Mouse (Mus musculus) cerebellum, postnatal 25 days (tissue): Measurements from ENCODE around the gene Sarnp.

Source experiments
- DNase-seq, 2 experiments: peaks; one replicate each; pipeline ENCODE4 v3.0.0; 2021; ENCODE audit warnings: mixed read lengths in 2 of 2

The Sarnp gene

GRCm38 (mm10) chr10:128891296-128892094, 74.4 kb downstream of the Sarnp start, which contains the start of gene Gdf11:
Gene Gdf11, minus strand, starts transcription at chr10:128891718.
- peak; percentile 47 to 61 for DNase-seq

GRCm38 (mm10) chr10:128892246-128892645, 75.1 kb downstream of the Sarnp start:
- DNase-seq = no peak

- peak; percentile 60 to 84 for DNase-seq
These were observed 78.3 kb downstream of the Sarnp start for GRCm38 (mm10) chr10:128895437-128895836.

GRCm38 (mm10) chr10:128895952-128896693, 79.0 kb downstream of the Sarnp start:
- peak in 1 of 2 experiments; percentile 52 for DNase-seq

- no peak for DNase-seq
These were observed 79.7 kb downstream of the Sarnp start for GRCm38 (mm10) chr10:128896807-128897206.

- no peak for DNase-seq
These were observed 80.4 kb downstream of the Sarnp start for GRCm38 (mm10) chr10:128897501-128897900.

DNA sequence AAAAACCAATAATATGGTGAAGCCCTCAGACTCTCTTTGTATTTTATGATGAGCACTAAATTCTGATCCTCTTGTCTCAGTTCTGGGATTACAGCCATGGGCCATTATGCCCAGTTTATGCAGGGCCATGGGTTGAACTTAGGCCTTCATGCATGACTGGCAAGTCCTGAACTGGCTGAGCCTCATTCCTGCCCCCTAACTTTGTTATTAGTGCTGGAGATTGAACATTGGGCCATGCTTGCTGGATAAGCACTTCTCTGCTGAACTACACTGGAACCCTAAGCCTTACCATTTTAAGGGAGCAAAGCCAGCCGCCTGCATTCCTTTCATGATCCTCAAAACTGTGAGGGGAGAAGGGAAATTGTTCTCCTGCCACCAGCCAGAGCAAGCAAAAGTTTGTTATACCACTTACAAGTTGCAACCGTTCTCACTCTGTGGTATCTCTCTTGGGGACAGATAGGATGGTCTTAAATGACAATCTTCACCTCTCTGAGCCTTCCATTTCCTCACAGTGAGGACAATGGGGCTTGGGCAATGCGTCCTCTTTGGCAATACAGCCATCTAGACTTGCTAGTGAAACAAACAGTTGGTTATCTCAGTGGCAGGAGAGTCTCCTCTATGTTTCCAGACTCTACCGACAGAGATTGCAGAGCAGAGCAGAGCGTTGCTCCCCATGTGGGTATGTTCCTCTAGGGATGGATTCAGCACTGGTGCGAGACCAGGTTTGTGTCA, 82.8 kb downstream of the Sarnp start:
- DNase-seq = no peak

DNA sequence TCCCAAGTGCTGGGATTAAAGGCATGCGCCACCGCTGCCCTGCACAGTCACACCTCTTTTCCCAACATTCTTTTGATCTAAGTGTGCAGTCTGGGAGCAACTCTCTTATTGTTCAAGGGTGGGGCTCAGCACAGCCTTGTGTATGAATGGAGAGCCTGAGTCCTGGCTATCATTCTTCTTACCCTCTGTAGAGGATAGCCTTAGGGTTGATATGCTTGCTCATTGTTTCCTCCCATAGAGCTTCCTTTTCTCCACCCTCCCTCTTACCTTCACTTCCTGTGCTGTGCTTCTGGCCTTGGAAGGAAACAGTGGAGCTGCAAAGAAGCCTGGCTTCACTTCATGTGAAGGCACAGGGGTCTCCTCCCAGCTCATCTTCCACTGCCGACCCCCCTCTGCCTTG, 83.6 kb downstream of the Sarnp start, which contains the start of gene Cd63:
TSS of gene Cd63 (plus strand) at position 292 of the 400 bp plus-strand sequence.
- no peak for DNase-seq

GRCm38 (mm10) chr10:128901409-128901808, 84.3 kb downstream of the Sarnp start:
- no peak for DNase-seq

GRCm38 (mm10) chr10:128902409-128902988, 85.4 kb downstream of the Sarnp start:
- DNase-seq = no peak

- no peak for DNase-seq
These were observed 87.7 kb downstream of the Sarnp start for GRCm38 (mm10) chr10:128904812-128905211.

GRCm38 (mm10) chr10:128908778-128909448, 91.8 kb downstream of the Sarnp start:
- no peak for DNase-seq

DNA sequence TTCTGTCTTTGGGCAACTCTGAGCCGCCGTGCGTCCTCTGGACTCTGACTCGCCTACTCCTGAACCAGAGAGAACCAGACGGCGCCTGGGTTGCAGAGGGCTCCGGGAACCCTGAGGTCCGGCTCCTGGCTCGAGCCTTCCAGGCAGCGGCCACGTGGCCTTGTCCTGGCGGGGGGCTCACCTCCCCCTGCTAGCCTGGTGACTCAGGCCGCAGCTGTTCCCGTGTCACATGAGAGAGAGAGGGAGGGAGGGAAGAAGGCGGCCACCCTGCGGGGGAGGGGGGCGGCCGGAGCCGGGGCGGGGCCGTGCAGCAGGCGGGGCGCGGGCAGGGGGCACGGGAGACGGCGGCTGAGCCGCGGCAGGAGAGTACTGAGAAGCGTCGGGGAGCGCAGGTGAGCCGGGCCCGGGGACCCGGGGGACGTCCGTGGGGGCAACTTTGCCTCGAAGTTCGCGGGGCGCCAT, 92.5 kb downstream of the Sarnp start:
- peak; percentile 62 to 81 for DNase-seq

DNA sequence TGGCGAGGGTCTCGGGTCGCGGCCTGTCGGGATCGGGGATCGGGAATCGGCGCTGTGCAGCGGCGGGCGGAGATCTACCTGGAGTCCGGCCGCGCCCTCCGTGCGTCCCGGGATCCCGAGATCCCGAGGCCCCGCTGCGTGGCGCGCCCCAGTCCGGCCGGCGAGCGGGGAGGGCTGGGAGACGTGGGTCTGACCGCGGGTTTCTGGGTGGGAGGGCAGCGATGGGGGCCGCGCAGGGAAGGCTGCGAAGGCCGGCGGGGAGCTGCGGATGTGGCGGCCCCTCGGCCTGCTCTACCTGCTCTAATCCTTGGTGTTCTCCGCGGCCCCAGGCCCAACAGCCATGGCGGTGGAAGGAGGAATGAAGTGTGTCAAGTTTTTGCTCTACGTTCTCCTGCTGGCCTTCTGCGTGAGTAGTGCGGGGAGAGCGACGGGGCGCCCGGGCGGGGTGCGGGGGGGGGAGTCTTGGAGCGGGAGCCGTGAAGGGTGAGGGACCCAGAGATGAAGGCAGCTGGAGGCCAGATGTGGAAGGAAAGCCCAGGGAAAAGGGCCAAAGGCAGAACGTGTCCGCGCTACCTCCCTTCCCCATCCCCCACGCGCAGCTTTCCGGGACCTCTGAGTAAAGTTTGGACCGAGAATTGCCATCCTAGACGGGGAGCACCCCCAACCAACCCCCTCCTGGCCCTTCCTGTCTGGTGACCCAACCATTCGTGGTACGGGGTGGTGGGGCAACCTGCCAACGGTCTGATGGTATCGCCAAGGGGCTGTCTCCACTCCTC, 93.1 kb downstream of the Sarnp start:
- peak in 1 of 2 experiments; percentile 58 for DNase-seq

DNA sequence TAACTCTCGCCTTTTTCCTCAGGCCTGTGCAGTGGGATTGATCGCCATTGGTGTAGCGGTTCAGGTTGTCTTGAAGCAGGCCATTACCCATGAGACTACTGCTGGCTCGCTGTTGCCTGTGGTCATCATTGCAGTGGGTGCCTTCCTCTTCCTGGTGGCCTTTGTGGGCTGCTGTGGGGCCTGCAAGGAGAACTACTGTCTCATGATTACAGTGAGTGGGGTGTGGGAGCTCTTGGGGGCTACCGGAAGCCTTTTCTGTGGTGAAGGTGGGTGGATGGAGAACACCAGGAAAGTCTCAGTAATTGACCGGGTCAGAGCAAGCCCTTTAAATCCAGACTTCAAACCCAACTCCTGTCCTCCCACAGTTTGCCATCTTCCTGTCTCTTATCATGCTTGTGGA, 94.3 kb downstream of the Sarnp start:
- no peak for DNase-seq

GRCm38 (mm10) chr10:128912268-128912667, 95.1 kb downstream of the Sarnp start:
- DNase-seq = no peak

DNA sequence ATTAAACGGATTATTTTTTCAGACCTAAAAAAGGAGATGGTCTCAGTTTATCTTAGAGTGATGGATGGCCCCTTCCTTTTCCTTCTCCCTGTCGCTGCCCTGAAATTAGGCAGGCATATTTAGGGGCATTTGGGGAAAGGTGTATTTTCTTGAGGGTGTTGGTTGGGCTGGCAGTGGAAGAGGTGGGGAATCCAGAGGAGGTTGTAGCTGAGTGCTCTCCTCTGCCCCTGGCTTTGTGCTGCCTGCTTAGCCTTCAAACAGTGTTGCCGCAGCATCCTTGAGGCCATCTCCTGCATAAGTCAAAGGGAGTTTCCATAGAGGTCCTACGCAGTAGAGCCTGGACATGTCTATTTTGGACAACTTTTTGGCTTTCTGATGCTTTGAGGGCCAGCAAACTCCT, 95.7 kb downstream of the Sarnp start:
- no peak for DNase-seq

- DNase-seq = peak; percentile 97
These were observed 96.1 kb downstream of the Sarnp start for GRCm38 (mm10) chr10:128913219-128913618.

GRCm38 (mm10) chr10:128913696-128914095, 96.6 kb downstream of the Sarnp start:
- peak in 1 of 2 experiments; percentile 50 for DNase-seq

DNA sequence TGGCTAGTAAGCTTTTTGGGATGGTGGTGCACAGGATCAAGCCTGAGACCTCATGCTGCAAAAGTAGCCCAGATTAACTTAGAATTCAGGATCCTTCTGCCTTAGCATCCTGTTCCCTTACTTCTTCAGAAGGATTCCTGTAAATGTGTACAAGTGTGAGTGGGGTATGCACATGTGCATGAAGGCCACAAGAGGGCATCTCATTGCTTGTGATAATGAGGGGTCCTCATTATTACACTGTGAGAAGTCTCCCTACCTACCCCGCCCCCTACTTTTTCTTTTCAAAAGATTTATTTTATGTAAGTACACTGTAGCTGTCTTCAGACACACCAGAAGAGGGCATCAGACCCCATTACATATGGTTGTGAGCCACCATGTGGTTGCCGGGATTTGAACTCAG, 98.4 kb downstream of the Sarnp start:
- no peak for DNase-seq

- no peak for DNase-seq
These were observed 99.5 kb downstream of the Sarnp start for GRCm38 (mm10) chr10:128916665-128917064.
